Mouse (Mus musculus) layer of hippocampus, adult 11-12 months (tissue): ENCODE measurements at regions not wholly inside any gene's neighbourhood (a gene's known extent, or its start where the extent isn't known, plus 50 kb on each side); places are given as distances from the start of the nearest gene placed in this dataset.
A peak's percentile ranks its signal among the peaks of the same experiment; 100 is the strongest.
"Not testable (repeated sequence)": the region's sequence is repeated elsewhere in the genome, so short reads cannot be mapped to it uniquely, and the experiment has no call there.

Source experiments
- DNase-seq: peaks from one replicate; pipeline ENCODE4 v3.0.0; 2022; ENCODE audit warnings: low spot score

DNA sequence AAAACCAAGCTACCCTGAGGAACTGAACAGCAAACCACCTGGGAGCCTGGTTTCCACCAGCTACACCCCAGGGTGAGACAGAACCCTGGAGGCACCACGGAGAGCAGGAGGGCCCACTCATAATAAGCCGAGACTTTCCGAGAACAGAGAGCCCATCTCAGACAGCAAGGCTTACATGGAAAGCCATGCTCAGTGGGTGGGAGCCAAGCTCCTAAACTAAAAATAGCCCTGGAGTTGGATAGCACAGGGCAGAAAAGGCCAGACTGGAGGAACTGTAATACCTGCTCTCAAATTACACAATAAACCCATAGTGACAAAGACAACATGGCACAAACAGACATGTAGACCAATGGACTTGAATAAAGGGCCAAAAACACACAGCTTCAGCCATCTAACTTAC lies 69.9 kb downstream of the Fbxo4 start:
- DNase-seq: no peak

DNA sequence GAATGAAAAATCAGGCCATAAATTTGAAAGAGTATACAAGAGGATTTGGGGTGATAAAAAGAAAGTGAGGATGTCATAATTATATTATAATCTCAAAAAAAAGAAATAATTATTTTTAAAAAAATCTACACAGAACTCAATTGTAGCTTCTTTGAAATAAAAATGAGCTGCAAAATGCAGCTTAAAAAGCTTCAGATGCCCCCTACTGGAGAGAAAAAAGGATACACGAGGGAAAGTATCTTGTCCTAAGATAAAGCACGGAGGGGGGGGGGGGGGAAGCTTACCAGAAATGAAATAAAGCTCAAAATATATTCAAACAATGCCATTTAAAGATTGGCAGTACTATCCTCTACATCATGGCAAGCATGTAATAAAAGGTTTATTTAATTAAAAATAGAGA lies 70.7 kb downstream of the Fbxo4 start:
- no peak for DNase-seq

DNA sequence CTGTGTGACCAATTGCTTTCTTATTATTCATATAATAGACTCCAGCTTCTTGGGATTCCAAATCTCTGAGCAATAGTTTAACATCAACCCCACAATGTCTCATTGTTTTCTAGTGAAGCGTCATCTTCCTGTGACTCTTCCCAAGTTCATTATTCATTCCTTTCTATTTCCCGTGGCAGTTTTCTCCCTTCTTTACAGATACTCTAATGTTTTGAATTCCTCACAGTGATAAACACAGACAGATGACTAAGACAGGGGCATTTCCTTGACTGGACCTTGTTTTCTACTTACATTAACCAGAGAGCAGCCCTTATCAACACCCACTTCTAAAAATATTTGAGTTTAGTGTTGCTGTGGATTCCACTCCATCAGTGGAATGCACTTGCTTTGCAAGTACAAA lies 73.8 kb downstream of the Fbxo4 start:
- DNase-seq: no peak

DNA sequence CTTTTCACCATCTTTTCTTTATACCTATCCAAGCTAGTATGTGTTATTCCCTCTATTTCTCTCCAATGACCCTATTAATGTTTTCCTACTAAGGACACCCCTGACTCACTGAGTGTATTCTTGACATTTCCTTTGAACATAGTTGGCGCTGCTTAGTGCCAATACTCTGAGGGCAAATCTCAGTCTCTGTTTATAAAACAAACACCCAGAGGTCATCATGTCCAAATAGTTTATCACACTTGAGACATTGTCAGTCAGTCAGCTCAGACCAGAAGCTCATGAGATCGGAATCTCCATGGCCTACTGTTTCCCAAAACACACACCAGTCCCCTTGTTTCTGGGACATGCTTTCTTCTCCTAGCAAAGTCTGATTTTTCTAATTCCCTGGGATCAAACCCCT lies 100.9 kb downstream of the Fbxo4 start:
- no peak for DNase-seq

DNA sequence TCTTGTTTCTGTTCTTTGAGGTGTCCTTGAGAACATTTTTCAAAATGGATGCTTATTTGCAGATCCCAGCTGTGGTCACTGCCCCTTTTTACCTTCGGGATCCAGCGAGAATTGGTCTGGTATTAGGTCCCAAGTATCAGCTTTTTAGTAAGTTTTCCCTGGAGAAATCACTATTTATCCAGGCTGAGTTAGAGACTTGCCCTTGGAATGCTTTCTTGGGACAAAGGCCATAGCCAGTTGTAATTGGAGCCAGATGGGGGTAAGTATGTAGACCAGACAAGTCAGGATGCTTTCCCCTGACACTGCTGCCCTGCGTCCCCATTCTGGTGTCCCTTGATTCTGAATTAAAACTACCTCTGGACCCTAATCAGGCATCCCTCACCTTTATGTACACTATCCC lies 101.9 kb downstream of the Fbxo4 start:
- DNase-seq: no peak

DNA sequence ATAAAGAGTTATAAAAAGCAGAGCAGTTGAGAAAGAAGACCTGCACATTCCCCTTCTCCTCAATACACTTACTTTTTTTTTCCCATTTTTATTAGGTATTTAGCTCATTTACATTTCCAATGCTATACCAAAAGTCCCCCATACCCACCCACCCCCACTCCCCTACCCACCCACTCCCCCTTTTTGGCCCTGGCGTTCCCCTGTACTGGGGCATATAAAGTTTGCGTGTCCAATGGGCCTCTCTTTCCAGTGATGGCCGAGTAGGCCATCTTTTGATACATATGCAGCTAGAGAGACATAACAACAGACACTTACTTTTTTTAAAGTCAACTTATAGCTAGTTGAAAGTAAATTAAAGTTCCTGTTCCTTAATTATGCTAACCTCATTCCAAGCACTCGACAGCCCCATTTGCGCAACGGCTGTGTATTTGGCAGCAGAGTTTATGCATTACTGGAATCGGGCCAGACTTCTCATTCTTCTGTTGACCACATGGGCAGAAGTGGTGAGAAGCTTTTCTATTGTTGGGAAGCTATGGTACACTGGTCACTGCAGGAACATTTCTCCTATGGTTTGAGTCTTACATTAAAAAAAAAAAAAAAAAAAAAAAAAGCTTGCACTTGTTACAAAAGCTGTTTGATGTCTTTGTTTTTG lies 104.0 kb downstream of the Fbxo4 start:
- DNase-seq: peak; percentile 3

DNA sequence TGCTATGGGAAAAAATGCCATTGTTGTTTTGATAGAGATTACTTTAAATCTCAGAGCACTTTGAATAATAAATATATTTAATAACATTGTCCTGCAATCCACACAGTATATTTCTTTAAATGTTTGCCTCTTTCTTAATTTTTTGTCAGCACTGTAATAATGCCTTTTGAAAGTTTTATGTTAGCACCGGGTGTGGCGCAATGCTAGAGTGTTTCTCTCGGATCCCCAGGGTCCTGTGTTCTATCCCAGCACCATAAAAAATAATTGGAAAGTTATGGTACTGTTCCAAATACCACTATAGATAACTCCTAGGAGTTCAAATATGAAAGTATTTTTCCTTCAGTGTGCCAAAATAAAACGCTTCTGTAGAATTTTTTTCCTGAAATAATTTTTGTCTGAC lies 147.6 kb downstream of the Fbxo4 start:
- DNase-seq: no peak

DNA sequence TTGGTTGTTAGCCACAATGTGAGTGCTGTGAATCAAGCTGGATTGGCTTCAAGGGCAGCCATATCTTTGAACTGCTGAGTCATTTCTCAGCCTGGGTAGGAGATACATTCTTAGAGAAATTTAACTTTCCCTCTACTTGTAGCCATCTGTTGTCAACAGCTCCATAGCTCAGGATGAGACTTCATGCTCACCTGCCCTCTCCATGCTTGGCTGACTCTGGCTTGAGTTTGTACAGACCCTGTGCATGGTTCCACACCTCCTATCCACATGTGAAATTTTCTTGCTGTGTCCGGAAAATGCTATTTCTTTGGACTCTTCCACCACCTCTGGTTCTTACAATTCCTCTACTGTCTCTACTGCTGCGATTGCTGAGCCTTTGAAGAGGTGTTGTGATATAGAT lies 173.9 kb downstream of the Fbxo4 start:
- no peak for DNase-seq

DNA sequence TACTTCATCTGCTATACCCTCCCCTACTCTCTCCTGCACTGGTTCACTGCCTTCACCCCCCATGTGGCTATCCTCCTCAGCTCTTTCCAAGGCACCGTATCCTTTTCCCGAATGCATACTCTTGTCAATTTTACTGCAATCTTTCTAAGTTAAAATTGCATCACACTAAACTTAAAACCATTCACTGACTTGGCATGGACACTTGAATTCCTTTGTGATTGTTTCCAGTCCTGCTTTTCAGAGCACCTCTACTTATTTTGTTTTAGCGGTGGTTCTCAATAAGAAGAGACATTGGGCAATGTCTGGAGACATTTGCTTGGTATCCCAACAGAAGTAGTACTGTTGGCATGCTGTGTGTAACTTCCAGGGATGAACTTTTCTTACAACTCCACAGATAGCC lies 192.6 kb upstream of the Ghr start:
- no peak for DNase-seq

DNA sequence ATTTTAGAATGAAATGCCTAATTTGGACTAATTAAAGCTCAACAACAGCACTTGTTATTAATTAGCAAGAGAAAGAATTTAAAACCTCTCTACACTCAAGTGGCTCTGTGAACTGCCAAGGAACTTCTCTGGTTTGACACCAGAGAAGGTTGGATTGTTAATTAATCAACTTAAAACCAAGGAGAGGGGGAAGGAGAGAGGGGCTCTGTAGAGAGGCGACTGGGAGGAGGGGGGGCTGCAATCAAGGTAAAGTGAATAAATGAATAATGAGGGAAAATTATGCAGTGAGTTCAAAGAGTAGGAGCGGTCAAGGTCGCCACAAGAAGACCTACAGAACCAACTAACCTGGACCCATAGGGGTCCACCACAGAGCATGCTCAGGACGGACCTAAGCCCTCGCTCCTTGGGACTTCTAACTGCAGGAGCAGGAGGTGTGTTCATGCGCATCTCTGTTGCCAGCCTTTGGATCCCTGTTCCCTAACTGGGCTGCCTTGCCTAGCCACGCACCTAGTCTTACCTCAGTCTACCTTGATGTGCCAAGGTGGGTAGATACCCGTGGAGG lies 189.0 kb upstream of the Ghr start:
- DNase-seq: no peak

DNA sequence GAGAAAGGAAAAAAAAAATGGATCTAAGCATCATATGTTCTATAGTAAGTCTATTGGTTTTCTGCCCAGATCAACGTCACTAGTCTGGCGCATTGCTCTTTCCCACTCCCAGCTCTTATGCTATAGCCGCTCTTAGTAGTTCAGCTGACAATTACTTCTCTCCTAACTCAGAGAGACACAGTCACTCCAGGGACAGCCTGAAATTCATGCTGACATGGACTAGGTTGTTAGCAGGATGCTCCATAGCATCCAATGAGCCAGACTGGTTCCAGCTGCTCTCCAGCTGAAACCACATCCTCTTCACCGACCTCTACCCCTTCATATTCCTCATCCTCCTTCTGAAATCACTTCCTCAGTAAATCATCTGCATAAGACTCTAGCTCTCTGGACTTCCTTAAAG lies 187.0 kb upstream of the Ghr start:
- DNase-seq: no peak

DNA sequence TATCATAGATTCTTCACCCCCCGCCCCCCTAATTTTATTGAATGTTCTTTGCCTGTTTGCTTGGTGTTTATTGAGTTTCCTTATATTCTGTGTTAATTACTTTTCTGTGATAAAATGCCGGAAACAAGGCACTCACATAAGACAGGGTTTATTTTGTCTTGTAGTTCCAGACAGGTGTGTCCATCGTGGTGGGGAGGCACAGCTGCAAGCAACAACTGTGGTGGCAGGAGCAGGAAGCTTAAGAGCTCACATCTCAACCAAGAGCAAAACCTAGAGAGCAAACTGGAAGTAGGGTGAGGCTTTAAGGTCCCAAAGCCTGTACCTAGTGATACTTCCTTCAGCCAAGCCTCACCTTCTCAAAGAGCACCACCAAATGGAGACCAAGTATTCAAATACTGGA lies 181.4 kb upstream of the Ghr start:
- DNase-seq: no peak

DNA sequence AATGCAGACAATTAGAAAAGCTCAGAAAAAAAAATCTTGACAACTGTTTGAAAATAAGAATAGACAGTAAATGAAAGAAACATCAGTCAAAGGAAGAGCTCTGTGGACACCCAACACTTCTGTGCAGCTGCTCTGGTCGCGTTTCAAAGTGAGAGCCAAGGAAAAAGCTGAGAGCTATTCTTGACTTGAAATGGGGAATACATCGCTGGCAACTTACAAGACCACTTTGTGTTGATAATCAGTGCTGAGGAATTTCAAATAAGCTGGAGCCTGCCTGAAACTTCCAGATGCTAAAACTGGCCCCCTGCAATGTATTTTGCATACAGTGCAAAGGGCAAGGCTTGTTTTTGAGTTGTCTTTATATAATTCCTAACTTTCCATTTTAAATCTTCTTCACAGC lies 177.1 kb upstream of the Ghr start:
- DNase-seq: no peak

DNA sequence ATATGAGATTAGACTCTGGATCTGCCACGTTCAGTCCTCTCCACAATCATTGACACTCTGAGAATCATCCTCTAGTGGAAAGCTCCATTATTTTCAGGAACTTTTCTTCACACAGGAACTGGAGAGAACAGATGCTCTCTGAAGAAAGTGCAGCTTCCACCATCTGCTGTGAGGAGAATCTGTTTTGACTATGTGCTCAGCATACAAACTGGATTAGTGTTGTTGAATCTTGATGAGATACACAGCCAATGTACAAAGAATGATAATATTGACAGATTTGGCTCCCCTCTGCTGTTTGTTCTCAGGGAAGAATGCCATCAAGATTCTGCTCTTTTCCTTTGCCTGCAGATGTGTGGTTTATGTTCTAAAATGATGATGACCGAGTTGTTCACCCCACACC lies 172.3 kb upstream of the Ghr start:
- peak; percentile 39 for DNase-seq

DNA sequence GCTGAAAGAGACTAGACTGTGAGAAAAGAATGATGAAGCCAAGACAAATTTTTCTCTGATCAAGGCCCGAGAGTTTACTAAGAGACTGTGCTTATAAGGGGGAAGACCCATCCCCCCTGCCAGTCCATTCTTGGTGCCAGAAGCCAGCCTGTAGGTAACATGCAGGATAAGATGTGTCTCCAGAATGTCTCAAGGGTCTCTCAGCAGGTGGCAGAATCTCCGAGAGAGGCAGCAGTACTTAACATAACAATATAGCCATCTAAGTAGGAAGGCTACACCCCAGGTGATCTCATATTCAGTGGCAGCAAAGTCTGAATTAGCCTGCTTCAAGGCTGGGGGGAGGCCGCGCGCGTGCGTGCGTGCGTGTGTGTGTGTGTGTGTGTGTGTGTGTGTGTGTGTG lies 164.8 kb upstream of the Ghr start:
- not testable (repeated sequence) for DNase-seq

DNA sequence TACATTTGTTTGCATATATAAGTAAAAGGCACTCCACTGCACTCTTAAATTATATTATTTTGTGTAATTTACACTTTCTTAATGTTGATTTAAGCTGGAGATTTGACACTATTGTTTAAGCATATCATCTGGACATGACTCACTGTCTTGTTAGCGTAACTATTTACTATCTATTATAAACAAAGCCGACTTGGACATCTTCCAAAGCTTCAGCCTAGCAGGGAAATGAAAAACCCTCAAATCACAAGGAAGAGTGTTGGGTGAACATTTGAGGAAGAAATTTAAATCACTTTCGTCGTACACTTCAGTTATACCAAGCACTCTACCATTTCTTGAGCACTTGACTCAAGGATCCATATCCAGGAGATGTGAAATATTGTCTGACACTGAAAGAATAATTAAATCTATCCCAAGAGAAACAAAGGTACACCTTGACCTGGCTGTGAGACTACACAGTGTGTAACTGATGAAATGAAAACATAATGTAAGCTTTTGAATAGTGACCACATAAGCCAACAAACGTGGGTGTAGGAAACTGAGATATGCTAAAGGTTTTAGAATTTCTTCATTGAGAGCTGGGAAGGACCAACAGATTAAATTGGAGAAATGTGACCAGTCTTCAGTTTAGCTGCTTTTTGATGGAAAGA lies 160.0 kb upstream of the Ghr start:
- no peak for DNase-seq

DNA sequence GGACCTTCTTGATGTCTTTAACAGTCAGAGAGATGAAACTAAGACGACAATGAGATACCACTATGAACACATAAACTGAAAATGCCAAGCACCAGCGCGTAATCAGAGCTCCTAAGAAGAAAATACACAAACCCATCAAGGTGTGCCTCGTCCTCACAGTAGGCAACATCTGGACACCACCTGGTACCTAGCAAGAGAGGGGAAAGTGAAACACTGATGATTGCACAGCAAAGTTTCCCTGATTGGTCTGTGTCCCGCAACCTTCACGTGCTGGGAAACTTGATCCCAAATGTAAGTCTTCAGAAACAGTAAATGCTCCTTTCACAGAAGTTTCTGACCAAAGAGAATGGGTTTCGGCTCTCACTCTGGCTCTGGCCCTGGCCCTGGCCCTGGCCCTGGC lies 158.9 kb upstream of the Ghr start:
- no peak for DNase-seq

DNA sequence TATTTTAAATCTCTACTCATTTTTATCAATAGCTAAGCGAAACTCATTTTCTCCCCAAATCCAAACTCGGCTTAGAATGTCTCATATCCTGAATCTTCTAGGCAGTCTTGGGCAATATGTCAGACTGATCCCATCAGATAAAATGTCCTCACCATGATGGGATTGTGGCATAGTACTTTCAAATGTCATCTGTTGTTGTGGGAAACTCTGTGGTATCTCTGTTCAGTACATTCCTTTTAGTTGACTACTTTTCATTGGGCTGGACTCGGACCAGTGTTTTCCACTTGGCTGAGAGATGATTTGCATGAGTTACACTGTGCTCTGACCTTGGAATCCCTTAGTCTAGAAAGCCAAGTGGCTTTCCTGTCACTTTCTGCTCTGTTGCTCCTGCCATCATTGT lies 141.9 kb upstream of the Ghr start:
- DNase-seq: no peak

DNA sequence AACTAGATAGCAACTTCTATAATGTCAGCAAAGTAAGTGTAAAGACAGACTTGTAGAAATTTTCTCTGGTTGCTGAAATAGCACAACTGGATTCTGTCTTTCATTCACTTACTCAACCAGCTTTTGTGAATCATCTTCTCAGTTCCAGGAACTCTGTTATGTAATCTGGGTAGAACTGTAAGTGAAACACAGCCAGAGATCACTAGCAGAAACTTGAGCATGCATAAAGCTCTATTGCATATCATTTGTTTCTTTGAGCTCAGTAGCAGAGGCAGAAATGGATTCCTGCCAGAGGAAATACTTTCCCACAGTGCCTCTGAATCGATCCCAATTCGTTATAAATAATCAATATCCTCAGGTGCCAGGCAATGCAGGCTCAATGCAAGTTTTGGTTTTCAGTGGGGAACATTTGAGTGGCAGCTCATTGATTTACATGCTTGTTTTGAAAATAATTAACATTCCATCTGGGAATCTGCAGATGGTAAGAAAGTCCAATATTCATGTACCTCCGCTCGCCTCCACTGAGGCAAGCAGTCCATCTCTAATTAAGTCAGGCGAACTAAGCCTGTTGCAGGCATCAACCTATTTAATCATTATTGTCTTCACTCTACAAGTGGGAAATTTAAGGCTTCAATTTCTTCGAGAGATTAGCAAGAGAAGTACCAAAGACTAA lies 137.5 kb upstream of the Ghr start:
- DNase-seq: no peak

DNA sequence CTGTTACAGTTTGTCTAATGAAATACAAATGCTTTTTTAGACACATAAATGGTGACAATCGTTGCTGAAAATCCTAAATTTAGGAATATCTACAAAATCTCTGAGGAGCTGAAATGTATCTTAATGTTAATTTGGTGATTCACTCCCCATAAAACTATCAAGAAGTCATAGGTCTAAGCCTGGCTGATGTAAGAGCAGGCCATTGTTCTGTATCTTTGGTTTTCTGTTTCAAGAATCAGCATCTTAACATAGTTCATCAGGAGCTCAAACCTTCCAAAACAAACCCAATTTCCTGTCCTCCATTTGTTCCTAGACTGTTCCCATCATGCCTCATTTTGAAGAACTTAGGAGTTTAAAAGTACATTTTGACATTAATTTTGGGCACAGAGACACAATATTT lies 128.5 kb upstream of the Ghr start:
- DNase-seq: no peak

DNA sequence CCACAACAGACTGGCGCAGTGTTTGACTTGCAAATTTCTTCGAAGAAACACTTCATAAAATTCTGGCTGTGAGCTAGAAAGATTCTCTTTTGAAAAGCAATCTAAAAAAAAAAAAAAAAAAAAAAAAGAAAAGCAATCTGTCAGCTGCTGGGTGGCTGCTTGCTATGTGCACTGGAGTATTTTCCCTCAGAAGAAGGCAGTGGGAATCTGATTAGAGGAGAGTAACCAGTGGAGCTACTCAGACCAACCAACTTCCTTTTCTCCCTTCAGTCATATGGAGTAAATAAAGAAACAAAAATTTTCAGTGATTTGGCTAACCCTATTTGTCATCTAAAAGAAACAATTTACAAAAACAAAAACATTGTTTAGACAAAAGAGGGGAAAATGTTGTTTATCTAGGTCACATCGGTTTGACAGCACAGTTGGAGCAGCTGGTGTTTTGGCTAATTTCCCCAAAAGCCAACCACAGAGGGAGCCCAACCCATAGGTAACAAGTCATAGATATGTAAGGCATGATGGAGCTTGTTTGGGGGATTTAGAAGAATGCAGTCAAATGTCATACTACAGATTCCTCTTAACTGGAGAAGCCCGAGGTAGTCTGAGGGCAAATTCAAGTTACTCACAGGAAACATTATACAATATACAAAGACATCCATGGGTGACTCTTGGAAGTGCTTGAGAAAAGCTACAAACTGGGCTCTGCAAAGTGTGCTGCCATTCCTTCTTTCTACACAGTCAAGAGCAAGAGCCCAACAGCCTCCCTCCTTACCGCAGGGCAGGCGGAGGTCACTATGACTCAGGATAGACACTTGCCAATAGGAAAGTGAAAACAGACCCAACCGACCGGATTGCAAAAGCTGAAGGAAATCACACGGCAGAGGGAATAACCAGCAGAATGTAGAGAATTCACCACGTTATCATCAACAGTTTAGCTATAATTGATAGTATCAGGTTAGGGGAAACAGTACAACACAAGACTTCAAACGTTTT lies 124.1 kb upstream of the Ghr start:
- no peak for DNase-seq

DNA sequence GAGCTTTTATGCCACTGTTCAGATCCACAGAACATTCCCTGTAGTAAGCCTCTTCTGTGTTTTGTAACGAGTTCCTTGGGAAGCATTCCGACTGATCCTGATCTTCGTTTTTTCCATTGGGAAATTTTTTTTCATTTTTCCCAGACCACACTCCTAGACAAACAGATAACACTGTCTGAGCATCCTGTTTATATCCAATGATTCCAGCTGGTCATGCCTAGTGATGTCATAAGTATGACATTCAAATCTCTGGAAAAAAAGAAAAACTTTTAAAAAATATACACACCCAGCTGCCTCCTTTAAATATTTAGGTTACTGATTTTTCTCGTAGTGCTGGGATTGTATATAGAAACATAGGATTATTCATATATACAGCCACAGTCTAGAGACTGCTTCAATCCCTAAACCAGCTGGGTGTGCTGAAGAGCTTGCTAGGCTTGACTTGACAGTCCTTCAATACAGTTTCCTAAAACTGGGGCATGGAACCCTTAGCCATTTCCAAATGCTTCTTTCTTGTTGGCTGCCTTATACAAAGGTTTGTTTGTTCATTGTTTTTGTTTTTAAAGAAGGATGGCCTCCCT lies 116.0 kb upstream of the Ghr start:
- no peak for DNase-seq
